Mouse (Mus musculus): ENCODE results near the gene Olfr874. TPM values are rescaled to one million over a fixed set of nuclear protein-coding genes. Genes with fewer than 3 reads are reported as not detected.
"Not testable (repeated sequence)": the region's sequence is repeated elsewhere in the genome, so short reads cannot be mapped to it uniquely, and the experiment has no call there.

Olfr874 gene
- total and polyA plus RNA-seq, 2 experiments from 2014 or later: 0.11 TPM; not detected in 1

- no peaks in the 10 kb centered on the region for H3K36me3 ChIP-seq (ENCODE audit: insufficient read depth, low read length)
- H3K27ac ChIP-seq (ENCODE audit: low read depth, low read length): no peak overlapping the region
- no peak overlapping the region for H3K4me3 ChIP-seq (ENCODE audit: low read depth, low read length)
- H3K4me2 ChIP-seq (ENCODE audit: low read depth, low read length, poor library complexity, severe bottlenecking): no peak overlapping the region
- 67% methylated on average over 2 of the region's 2 CpGs for WGBS
- no peak for TF ChIP-seq CTCF (IDR thresholded peaks at IDR 0.05)
- DNase-seq (ENCODE audit: low spot score) (peak; percentile 14), ATAC-seq (ENCODE audit: low FRiP score) (no peak)
- H3K27me3 ChIP-seq (ENCODE audit: insufficient read depth, low read length): no peaks in the 10 kb centered on the region
- no peaks in the 10 kb centered on the region for H3K9me3 ChIP-seq (ENCODE audit: low read length)
- H3K4me1 ChIP-seq (ENCODE audit: insufficient read depth, low read length): no peaks in the 10 kb centered on the region
- H3K9ac ChIP-seq (replicated peaks; ENCODE audit: low read length, poor library complexity, severe bottlenecking): no peak overlapping the region
Observed at GRCm38 (mm10) chr9:37761728-37762127, 16.8 kb downstream of the Olfr874 start.

- no peak overlapping the region for H3K9ac ChIP-seq (replicated peaks; ENCODE audit: low read length, poor library complexity, severe bottlenecking)
- no peaks in the 10 kb centered on the region for H3K4me1 ChIP-seq (ENCODE audit: insufficient read depth, low read length)
- no peaks in the 10 kb centered on the region for H3K9me3 ChIP-seq (ENCODE audit: low read length)
- DNase-seq (ENCODE audit: low spot score): no peak
- ATAC-seq (ENCODE audit: low FRiP score): no peak
- no peak overlapping the region for H3K4me3 ChIP-seq (ENCODE audit: low read depth, low read length)
- WGBS: 54% methylated on average over 2 of the region's 2 CpGs
- no peak overlapping the region for H3K4me2 ChIP-seq (ENCODE audit: low read depth, low read length, poor library complexity, severe bottlenecking)
- no peak overlapping the region for H3K27ac ChIP-seq (ENCODE audit: low read depth, low read length)
- H3K27me3 ChIP-seq (ENCODE audit: insufficient read depth, low read length): no peaks in the 10 kb centered on the region
- TF ChIP-seq CTCF (IDR thresholded peaks at IDR 0.05): 0 out of 2 replicates have a peak, but pooled peaks have one; percentile 18
- H3K36me3 ChIP-seq (ENCODE audit: insufficient read depth, low read length): no peaks in the 10 kb centered on the region
Observed at GRCm38 (mm10) chr9:37762541-37762940, 17.6 kb downstream of the Olfr874 start.

- H3K36me3 ChIP-seq (ENCODE audit: insufficient read depth, low read length): no peaks in the 10 kb centered on the region
- no peaks in the 10 kb centered on the region for H3K27me3 ChIP-seq (ENCODE audit: insufficient read depth, low read length)
- no peak overlapping the region for H3K27ac ChIP-seq (ENCODE audit: low read depth, low read length)
- no peak overlapping the region for H3K4me2 ChIP-seq (ENCODE audit: low read depth, low read length, poor library complexity, severe bottlenecking)
- 57% methylated on average over 2 of the region's 2 CpGs for WGBS
- TF ChIP-seq CTCF (IDR thresholded peaks at IDR 0.05): no peak
- no peaks in the 10 kb centered on the region for H3K9me3 ChIP-seq (ENCODE audit: low read length)
- H3K9ac ChIP-seq (replicated peaks; ENCODE audit: low read length, poor library complexity, severe bottlenecking): no peak overlapping the region
- H3K4me3 ChIP-seq (ENCODE audit: low read depth, low read length): no peak overlapping the region
- ATAC-seq (ENCODE audit: low FRiP score) (no peak), DNase-seq (ENCODE audit: low spot score) (no peak)
- H3K4me1 ChIP-seq (ENCODE audit: insufficient read depth, low read length): no peaks in the 10 kb centered on the region
Observed at GRCm38 (mm10) chr9:37770661-37771060, 25.8 kb downstream of the Olfr874 start.

- Histone ChIP-seq H3K9ac (replicated peaks; ENCODE audit: low read length, poor library complexity, severe bottlenecking) (no peak within 1 kb of the TSS), H3K4me3 (ENCODE audit: low read depth, low read length) (no peak within 1 kb of the TSS), H3K36me3 (ENCODE audit: insufficient read depth, low read length) (no peaks in the 10 kb centered on the region), H3K4me1 (ENCODE audit: insufficient read depth, low read length) (no peaks in the 10 kb centered on the region), H3K9me3 (ENCODE audit: low read length) (no peaks in the 10 kb centered on the region), H3K27ac (ENCODE audit: low read depth, low read length) (no peak within 1 kb of the TSS), H3K4me2 (ENCODE audit: low read depth, low read length, poor library complexity, severe bottlenecking) (no peak within 1 kb of the TSS), H3K27me3 (ENCODE audit: insufficient read depth, low read length) (no peaks in the 10 kb centered on the region)
- ATAC-seq (ENCODE audit: low FRiP score) (no peak), DNase-seq (ENCODE audit: low spot score) (no peak)
- TF ChIP-seq CTCF (IDR thresholded peaks at IDR 0.05): no peak
- WGBS: 11% methylated on average over 2 of the region's 2 CpGs
Observed at GRCm38 (mm10) chr9:37771759-37772158, 26.9 kb downstream of the Olfr874 start, which contains the start of gene Olfr875. Gene Olfr875 (plus strand): TSS chr9:37771857.

GRCm38 (mm10) chr9:37782766-37783260 is 37.9 kb downstream of the Olfr874 start:
- no peak overlapping the region for H3K9ac ChIP-seq (replicated peaks; ENCODE audit: low read length, poor library complexity, severe bottlenecking)
- H3K27ac ChIP-seq (ENCODE audit: low read depth, low read length): no peak overlapping the region
- no peaks in the 10 kb centered on the region for H3K36me3 ChIP-seq (ENCODE audit: insufficient read depth, low read length)
- no peaks in the 10 kb centered on the region for H3K9me3 ChIP-seq (ENCODE audit: low read length)
- H3K4me2 ChIP-seq (ENCODE audit: low read depth, low read length, poor library complexity, severe bottlenecking): peak overlapping the region; percentile 49
- H3K4me3 ChIP-seq (ENCODE audit: low read depth, low read length): peak overlapping the region; percentile 19; the same call in 1 of the 2 replicates
- H3K4me1 ChIP-seq (ENCODE audit: insufficient read depth, low read length): peaks cover 5% of the 10 kb centered on the region; the same call in 1 of the 2 replicates
- DNase-seq (ENCODE audit: low spot score) (peak; percentile 55), ATAC-seq (ENCODE audit: low FRiP score) (peak; percentile 84)
- TF ChIP-seq CTCF (IDR thresholded peaks at IDR 0.05): no peak
- 2% methylated on average over 7 of the region's 7 CpGs for WGBS
- H3K27me3 ChIP-seq (ENCODE audit: insufficient read depth, low read length): no peaks in the 10 kb centered on the region

- 50% methylated on average over 10 of the region's 15 CpGs for WGBS
- 0 out of 2 replicates have a peak, but pooled peaks have one; percentile 58 for ATAC-seq (ENCODE audit: low FRiP score)
Observed at GRCm38 (mm10) chr9:37783394-37784387, 38.8 kb downstream of the Olfr874 start.

More at GRCm38 (mm10) chr9:37783394-37784387, 38.8 kb downstream of the Olfr874 start:
- not testable (repeated sequence) for H3K4me1 ChIP-seq (ENCODE audit: insufficient read depth, low read length); H3K36me3 ChIP-seq (ENCODE audit: insufficient read depth, low read length); H3K4me3 ChIP-seq (ENCODE audit: low read depth, low read length); H3K9me3 ChIP-seq (ENCODE audit: low read length); H3K4me2 ChIP-seq (ENCODE audit: low read depth, low read length, poor library complexity, severe bottlenecking); H3K9ac ChIP-seq (replicated peaks; ENCODE audit: low read length, poor library complexity, severe bottlenecking); H3K27ac ChIP-seq (ENCODE audit: low read depth, low read length); H3K27me3 ChIP-seq (ENCODE audit: insufficient read depth, low read length)
- peak; percentile 17 for DNase-seq (ENCODE audit: low spot score)
